Mouse (Mus musculus) spleen, adult 2 months (tissue): ENCODE data around the gene Zfp777.

Experiments used
- CTCF ChIP-seq: fragments of 200-500 bp; IDR thresholded peaks from 2 replicates; pipeline ENCODE4 v1.5.1; 2011; ENCODE audit warnings: mild to moderate bottlenecking, inconsistent platforms; ENCODE audit not compliant: insufficient read depth, insufficient read length, insufficient replicate concordance; ENCODE audit errors: extremely low read depth
- POLR2A ChIP-seq: fragments of 200-500 bp; IDR thresholded peaks from 2 replicates; pipeline ENCODE4 v1.6.1; 2011; ENCODE audit warnings: low read depth, low read length, inconsistent platforms

DNA sequence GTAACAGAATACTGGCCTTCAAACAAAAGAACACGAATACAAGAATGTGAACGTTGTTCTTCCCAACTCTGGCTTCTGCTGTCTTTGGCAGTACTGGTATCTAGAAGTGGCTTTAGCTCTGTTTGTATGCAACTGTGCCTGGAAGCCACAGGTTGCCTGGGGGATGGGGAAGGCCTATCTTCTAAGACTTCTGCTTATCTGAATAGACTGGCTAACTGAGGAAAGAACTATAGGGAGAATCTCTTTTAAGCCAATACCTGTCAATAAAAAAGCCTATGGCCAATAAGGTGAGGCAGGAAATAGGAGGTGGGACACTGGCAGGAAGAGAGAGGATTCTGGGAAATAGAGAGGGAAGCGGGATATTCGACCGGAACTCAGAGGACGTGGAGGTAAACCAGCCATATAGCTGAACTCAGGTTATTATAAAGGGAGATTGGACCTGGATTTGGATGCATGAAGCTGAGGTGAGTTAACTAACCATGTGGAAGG lies 16.9 kb upstream of the Zfp777 start:
- TF ChIP-seq POLR2A, result no peak
- TF ChIP-seq CTCF, result no peak
